Mouse (Mus musculus) liver, embryonic 14.5 days (tissue): ENCODE measurements around the gene Disc1. TPM values are rescaled to one million over a fixed set of nuclear protein-coding genes. Genes with fewer than 3 reads are reported as not detected.

ENCODE experiments used
- ATAC-seq: fragments of 200-750 bp; cut with Nextera tagmentation; 2 replicates; pipeline ENCODE4 v1.8.0; 2017; ENCODE audit warnings: moderate number of reproducible peaks, mild to moderate bottlenecking, moderate library complexity; ENCODE audit not compliant: insufficient read depth
- DNase-seq, 3 experiments: peaks; one replicate each; pipeline ENCODE4 v3.0.0-alpha.2; 2012 to 2013; ENCODE audit warnings: low read depth in 3 of 3, low spot score in 3 of 3
- H3K27ac ChIP-seq: fragments of 300-500 bp; sonication (generic); 2 replicates; pipeline ENCODE4 v1.5.1; 2014; ENCODE audit warnings: moderate library complexity, mild to moderate bottlenecking, control low read depth, inconsistent platforms
- H3K27me3 ChIP-seq: fragments of 300-500 bp; sonication (generic); 2 replicates; pipeline ENCODE4 v1.6.1; 2014; ENCODE audit warnings: mild to moderate bottlenecking, low read length, moderate library complexity; ENCODE audit not compliant: control insufficient read depth, insufficient read depth
- H3K36me3 ChIP-seq: fragments of 300-500 bp; sonication (generic); replicated peaks from 2 replicates; pipeline ENCODE4 v1.6.1; 2014; ENCODE audit warnings: low read depth; ENCODE audit not compliant: control insufficient read depth, insufficient read depth
- H3K4me1 ChIP-seq, 2 experiments: fragments of 200-500 bp in 1 of 2; fragments of 300-500 bp in 1 of 2; sonication (generic) in 1 of 2; replicated peaks; 2 replicates each; pipeline ENCODE4 v1.6.1; 2012 to 2014; ENCODE audit warnings: antibody characterized with exemption in 1 of 2, inconsistent platforms in 1 of 2, low read length in 1 of 2; ENCODE audit not compliant: control insufficient read depth in 2 of 2, insufficient read depth in 2 of 2
- H3K4me2 ChIP-seq: fragments of 300-500 bp; sonication (generic); 2 replicates; pipeline ENCODE4 v1.6.1; 2014; ENCODE audit warnings: low read depth, mild to moderate bottlenecking, control low read depth, moderate library complexity
- H3K4me3 ChIP-seq, 2 experiments: fragments of 200-500 bp in 1 of 2; fragments of 300-500 bp in 1 of 2; sonication (generic) in 1 of 2; 2 replicates each; pipeline ENCODE4 v1.5.1; 2012 to 2014; ENCODE audit warnings: low read depth in 2 of 2, low read length in 2 of 2, mild to moderate bottlenecking in 2 of 2, control low read depth in 1 of 2, inconsistent platforms in 1 of 2, moderate library complexity in 1 of 2; ENCODE audit not compliant: insufficient read depth in 1 of 2
- H3K9ac ChIP-seq: fragments of 300-500 bp; sonication (generic); replicated peaks from 2 replicates; pipeline ENCODE4 v1.6.1; 2014; ENCODE audit warnings: mild to moderate bottlenecking, control low read depth, moderate library complexity
- H3K9me3 ChIP-seq: fragments of 300-500 bp; sonication (generic); 2 replicates; pipeline ENCODE4 v1.6.1; 2016; ENCODE audit warnings: low read length, mixed read lengths; ENCODE audit not compliant: control insufficient read depth
- CTCF ChIP-seq: IDR thresholded peaks from 2 replicates; pipeline ENCODE4 v1.5.1; 2016; ENCODE audit warnings: antibody characterized with exemption, low read depth, control low read depth
- EP300 ChIP-seq: IDR thresholded peaks from 2 replicates; pipeline ENCODE4 v1.6.1; 2016; ENCODE audit warnings: antibody characterized with exemption, low read depth
- WGBS: fragments of 180-500 bp; shearing (Covaris S2); extraction: QIAGEN DNeasy Blood & Tissue Kit; methylation state at CpG from one replicate; pipeline ENCODE4 v1.1.7; 2014; ENCODE audit not compliant: insufficient replicate concordance; 5-methylcytosine and 5-hydroxymethylcytosine counted together
- polyA plus RNA-seq, 2 experiments: library from polyadenylated mRNA; depleted of rRNA in 1 of 2; stranded (reverse) in 1 of 2; unstranded in 1 of 2; fragments of >200 nt; fragmentation: Nextera tagmentation in 1 of 2; extraction: Ambion mirVana in 1 of 2; gene quantifications; 2 replicates each; pipeline versions ENCODE4 v1.2.1 to v1.2.3; 2012 to 2014

Disc1 gene
- polyA plus RNA-seq, 2 experiments: 0.11 to 0.17 TPM

DNA sequence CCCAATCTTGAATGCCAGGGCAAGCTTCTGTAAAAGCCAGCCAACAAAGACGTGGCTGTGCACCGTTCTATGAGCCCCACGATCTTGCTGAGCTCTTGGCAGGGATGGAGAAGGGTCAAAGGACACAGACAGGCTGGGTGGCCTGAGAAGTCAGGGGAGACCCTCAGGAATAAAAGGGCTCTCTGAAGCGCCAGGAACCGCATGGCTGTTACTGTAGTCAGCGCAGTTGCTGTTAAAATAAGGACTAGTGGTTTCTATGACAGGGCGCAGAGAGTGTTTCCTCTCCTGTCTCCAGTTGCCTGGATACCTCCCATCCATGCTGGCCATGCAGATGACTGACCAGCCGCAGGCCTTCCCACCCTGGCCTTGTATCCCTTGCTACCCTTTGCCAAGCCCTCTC is 231.4 kb downstream of the Disc1 start:
- H3K9ac ChIP-seq: no peak overlapping the region
- no peaks in the 10 kb centered on the region for H3K36me3 ChIP-seq
- no peak overlapping the region for H3K4me2 ChIP-seq
- H3K9me3 ChIP-seq: no peaks in the 10 kb centered on the region
- no peaks in the 10 kb centered on the region for H3K4me1 ChIP-seq
- no peaks in the 10 kb centered on the region for H3K27me3 ChIP-seq
- no peak overlapping the region for H3K27ac ChIP-seq
- DNase-seq: no peak
- ATAC-seq: no peak
- no peak overlapping the region for H3K4me3 ChIP-seq
- WGBS: 66% methylated on average over 8 of the region's 8 CpGs
- TF ChIP-seq CTCF (no peak), EP300 (no peak)

DNA sequence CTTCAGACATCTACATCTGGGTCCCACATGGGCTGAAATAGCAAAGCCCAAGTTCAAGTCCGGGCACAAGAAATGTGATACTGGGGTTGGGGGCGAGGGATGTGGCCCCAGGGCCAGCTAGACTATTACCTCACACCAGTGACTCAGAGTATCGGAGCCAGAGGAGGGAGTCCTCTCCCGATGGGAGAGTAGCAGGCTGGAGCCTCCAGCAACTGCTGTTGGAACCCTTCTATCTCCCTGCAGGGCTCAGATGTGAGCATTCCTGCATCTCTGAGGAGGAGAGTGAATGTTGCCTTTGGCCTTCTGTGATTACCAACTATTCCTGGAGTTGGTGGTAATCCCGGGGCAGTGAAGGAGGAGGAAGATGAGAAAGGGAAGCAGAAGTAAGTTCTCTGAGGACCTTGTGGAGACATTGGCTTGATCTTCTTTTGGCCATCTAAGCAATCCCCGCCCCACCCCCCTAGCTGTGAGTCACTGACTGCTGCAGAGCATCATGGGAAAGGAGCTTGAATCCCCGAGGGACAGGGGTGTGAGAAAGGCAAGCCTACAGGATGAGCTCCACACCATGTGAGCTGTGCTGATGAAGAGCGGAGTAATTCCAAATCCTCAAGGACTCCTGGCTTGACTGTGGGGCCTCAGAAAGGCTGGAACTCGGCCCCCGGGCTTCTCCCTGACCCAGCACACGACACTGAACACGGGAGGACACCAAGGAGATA is 232.1 kb downstream of the Disc1 start:
- Histone ChIP-seq H3K27me3 (no peaks in the 10 kb centered on the region), H3K36me3 (no peaks in the 10 kb centered on the region), H3K9me3 (no peaks in the 10 kb centered on the region), H3K4me1 (no peaks in the 10 kb centered on the region), H3K4me3 (no peak overlapping the region), H3K27ac (no peak overlapping the region), H3K4me2 (no peak overlapping the region), H3K9ac (no peak overlapping the region)
- TF ChIP-seq EP300 (no peak), CTCF (no peak)
- WGBS: 44% methylated on average over 12 of the region's 12 CpGs
- DNase-seq (no peak), ATAC-seq (no peak)

DNA sequence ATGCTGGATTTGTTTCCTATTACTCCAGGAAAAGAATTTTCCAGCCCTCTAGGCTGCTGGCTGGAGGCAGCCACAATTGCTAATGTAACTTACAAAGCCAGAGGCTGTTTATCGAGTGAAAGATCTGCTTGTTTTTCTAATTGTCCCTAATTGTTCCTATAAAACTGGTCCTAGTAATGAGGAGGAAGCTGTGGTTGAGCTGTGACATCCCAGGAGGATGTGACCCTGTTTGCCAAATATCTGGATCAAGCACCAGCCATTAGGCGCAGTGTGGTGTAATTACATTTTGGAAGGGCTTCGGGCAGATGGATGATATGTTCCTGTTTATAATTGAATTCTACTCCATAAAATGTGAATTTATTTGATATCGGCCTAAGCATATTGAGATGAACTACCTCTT is 233.3 kb downstream of the Disc1 start:
- 57% methylated on average over 4 of the region's 4 CpGs for WGBS
- no peaks in the 10 kb centered on the region for H3K36me3 ChIP-seq
- no peak for TF ChIP-seq EP300
- no peak for TF ChIP-seq CTCF
- no peaks in the 10 kb centered on the region for H3K27me3 ChIP-seq
- no peak overlapping the region for H3K4me3 ChIP-seq
- H3K4me1 ChIP-seq: no peaks in the 10 kb centered on the region
- ATAC-seq (no peak), DNase-seq (no peak)
- H3K27ac ChIP-seq: no peak overlapping the region
- no peak overlapping the region for H3K9ac ChIP-seq
- no peak overlapping the region for H3K4me2 ChIP-seq
- no peaks in the 10 kb centered on the region for H3K9me3 ChIP-seq

DNA sequence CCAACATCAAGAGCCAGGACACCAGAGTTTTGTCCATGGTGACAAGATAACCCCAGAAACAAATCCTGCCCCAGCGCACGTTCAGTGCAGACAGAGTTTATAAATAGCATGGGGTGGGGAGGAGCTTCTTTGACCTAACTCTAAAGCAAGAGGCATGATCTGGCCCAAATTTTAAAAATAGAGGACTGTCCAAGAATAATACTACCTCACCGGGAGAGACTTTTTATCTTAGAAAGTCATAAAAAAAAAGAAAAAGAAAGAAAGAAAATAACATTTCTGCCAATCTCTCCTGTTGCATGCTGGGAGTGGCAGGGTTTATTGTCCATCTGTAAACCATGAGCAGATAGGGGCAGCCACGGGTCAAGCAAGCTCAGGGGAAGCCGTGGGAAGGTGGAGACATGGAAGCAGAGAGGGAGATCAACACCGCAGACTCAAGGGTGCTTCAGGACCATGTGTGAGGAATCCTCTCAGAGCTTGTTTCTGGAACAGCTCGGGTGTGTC is 233.9 kb downstream of the Disc1 start:
- Histone ChIP-seq H3K4me1 (no peaks in the 10 kb centered on the region), H3K27me3 (no peaks in the 10 kb centered on the region), H3K9ac (no peak overlapping the region), H3K27ac (no peak overlapping the region), H3K9me3 (no peaks in the 10 kb centered on the region), H3K36me3 (no peaks in the 10 kb centered on the region), H3K4me3 (no peak overlapping the region), H3K4me2 (no peak overlapping the region)
- TF ChIP-seq EP300: no peak
- 36% methylated on average over 7 of the region's 7 CpGs for WGBS
- ATAC-seq: no peak
- DNase-seq: no peak

DNA sequence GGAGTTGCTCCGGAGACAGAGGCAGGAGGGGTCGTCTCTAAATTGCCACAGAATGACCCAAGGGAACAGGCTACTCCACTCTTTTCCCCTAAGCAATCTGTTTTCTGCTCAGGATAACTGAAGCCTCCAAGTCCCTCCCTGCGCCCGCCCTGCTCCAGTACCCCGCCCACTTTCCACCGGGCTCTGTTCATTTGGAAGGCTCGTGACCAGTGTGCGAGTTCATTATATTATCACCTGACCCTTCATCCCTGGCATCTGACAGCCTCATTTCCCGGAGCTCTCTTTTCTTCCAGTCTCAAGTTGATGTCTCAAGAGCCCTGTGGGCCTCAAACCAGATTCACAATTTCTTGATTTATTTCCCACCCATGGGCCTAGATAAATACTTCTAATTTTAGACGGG is 237.5 kb downstream of the Disc1 start:
- Histone ChIP-seq H3K4me1 (no peaks in the 10 kb centered on the region), H3K27me3 (no peaks in the 10 kb centered on the region), H3K4me2 (no peak overlapping the region), H3K9ac (no peak overlapping the region), H3K36me3 (no peaks in the 10 kb centered on the region), H3K27ac (no peak overlapping the region), H3K4me3 (no peak overlapping the region), H3K9me3 (no peaks in the 10 kb centered on the region)
- ATAC-seq (no peak), DNase-seq (no peak)
- 70% methylated on average over 10 of the region's 10 CpGs for WGBS
- no peak for TF ChIP-seq EP300
- TF ChIP-seq CTCF: no peak
